Mouse (Mus musculus) A20 (cell line): ENCODE data around the gene Gnpat.
"Not testable (repeated sequence)": the region's sequence is repeated elsewhere in the genome, so short reads cannot be mapped to it uniquely, and the experiment has no call there.

Source experiments
- DNase-seq: peaks from one replicate; pipeline ENCODE4 v3.0.0-alpha.2; 2011; ENCODE audit warnings: low read depth, low spot score

The Gnpat gene

DNA sequence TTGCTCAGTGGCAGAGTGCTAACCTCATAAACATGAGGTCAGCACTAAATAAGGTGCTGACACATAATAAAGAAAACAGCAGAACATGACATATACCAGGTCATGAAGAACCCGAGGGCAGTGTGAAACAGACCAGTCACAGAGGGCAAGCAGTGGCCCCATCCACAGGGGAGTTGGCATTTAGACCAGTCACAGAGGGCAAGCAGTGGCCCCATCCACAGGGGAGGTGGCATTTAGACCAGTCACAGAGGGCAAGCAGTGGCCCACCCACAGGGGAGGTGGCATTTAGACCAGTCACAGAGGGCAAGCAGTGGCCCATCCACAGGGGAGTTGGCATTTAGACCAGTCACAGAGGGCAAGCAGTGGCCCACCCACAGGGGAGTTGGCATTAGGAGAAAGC lies 19.9 kb upstream of the Gnpat start:
- not testable (repeated sequence) for DNase-seq

DNA sequence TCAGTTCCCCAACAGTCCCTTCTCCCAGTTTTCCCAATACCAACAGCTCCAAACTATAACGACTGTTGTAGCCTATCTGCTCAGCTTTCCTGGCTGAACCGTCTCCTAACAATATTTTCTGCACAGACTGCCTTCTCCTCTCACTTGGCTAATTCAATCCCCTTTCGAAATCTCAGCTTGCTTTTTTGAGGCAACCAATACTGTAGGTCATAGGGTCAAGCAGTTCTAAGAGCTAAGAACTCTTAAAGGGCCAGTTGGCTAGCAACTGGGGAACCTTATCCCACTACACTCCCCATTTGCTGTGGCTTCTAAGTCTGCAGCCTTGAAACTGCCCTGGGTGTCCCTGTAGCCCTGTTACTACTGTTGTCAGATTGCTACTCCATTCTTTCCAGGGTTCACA lies 17.7 kb upstream of the Gnpat start:
- DNase-seq, result no peak

DNA sequence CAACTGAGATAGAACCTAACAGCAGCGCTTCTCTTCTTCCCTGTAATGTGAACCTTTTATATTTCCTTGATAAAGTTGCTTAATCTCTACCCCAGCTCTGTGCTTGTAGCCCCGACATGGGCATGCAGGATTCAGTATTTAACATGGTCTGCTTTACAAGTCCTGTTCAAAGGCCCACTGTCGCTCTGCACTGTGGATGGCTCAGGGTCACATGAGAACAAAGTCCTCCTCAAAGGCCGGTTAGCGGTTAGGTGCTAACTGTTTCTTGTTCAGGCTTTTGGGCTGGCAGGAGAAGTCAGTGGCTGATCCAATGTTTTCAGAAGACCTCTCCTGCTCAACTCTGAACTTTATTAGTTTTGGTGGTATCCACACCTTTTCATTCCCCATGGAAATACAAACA lies 17.3 kb upstream of the Gnpat start:
- no peak for DNase-seq

DNA sequence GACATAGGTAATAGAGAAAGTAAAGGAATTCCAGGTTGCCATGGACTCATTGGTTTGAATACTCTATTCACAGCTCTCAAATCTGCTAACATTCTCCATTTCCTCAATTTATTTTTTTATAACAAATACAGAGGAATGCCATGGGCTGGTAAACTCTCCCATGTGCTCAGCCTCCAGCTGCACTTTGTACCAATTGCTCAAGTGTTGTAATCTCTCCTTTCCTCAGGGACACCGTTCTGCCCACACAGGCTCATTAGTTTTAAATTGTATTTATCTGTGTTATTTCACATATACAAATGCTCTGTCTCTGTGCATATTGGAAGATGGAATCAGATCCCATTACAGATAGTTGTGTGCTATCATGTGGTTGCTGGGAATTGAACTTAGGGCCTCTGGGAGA lies 9.3 kb upstream of the Gnpat start:
- DNase-seq, result no peak

DNA sequence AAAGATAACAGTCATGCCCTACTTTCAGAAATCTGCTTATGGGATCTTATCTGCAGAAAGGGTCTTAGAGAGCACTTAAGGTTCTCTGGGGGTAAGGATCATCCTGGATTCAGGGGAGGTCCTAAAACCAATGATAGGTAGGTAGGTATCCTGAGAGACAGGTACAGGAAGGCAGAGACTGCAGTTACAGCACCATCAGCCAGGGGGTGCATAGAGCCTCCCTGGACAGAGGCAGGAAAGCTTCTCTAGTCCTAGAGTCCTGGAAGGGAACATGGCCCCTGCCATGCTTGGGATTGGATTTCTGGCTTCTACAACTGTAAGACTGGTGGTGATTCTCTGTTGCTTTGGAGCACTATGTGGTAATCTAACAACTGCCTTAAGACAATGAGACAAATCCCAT lies 3.4 kb upstream of the Gnpat start:
- peak; percentile 34 for DNase-seq

DNA sequence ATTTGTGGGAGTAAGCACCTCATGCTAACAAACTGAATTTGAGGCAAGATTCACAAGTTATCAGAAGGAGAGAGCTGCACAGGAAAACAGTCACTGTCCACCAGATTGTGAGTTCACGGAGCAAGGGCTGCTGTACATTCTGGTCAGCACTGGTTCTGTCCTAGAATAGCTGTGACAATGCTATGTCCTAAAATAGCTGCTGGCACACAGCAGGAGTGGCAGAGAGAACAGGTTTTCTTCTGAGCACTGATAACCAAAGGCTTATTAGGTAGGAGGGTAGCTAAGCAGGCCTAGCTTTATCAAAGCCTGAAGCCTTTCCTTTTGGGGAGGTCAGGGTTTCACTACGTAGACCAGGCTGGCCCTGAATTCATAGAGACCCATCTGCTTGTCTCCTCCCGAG lies 2.6 kb upstream of the Gnpat start:
- DNase-seq, result no peak

DNA sequence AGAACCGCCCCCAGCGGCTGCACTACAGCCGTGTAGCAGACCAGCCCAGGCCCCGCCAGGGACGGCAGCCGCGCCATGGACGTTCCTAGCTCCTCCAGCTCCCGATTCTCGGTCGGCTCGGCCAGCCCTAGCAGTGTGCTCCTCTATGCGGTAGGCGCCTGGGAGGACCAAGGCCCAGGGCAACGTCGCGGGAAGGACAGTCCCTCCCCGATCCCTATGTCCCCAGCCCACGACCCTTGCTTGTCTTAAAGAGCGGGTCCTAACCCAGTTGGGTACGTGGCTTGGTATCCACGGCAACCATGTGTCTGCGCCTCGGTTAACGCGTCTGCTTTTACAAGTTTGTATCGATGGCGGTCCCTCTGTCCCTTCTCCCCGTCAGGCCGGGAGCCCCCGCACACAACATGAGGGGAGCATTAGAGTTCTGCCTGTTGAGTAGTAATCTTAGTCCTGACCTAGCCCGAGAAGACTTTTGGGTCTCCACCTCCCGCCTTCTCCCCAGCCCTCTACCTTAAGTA lies 387 bp downstream of the Gnpat start:
- DNase-seq, result no peak

DNA sequence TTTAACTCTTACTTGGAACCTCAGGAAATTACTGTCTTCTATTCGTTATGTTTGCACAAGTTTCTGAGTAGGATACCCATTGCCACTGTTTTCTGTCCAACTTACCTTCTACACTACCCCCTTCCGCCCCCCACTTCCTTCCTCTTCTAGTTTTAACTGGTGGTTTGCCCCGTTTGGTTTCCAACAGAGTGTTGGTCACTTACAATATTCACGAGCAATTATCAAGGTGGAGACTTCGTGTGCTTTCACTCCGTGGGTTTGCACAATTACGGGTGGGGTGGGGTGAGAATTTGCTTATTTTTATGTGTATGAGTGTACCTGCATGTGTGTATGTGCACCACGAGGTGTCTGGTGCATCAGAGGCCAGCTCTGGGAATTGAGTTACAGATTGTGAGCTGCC lies 896 bp downstream of the Gnpat start:
- DNase-seq, result peak; percentile 62

DNA sequence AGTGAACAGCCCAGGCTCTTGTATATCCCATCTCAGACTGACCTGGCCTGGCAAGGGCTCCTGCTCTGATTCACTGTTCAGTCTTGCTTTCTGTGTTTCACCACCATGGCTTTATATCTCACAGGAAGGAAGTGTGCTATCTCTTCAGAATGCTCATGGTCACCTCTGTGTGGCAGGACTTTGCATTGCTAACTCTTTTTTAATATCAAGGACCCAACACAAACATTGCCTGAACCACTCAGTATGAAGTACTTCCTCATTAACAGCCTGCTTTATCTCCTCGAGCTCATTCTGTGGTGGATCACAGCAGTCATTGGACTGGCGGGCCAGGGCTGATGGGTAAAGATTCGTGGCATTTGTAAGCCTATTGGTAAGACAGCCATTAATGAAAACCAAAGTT lies 3.8 kb downstream of the Gnpat start:
- no peak for DNase-seq

DNA sequence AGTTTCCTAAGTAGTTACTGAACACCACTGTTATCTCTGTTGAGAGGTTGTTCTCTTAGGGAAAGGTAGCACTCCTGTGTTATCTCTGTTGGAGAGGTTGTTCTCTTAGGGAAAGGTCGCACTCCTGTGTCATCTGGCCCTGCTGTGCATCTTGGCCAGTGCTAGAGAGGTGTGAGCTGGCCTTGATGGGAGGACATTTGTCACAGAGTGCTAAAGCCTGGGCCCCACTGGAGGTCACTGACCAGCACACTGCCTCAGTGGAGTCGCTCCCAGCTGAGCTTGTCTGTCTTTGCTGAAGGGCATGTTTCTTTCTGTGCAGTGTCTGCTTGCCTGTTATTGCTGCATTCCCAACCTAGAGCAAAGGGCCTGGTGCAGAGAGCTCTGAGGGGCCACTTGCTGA lies 4.3 kb downstream of the Gnpat start:
- no peak for DNase-seq

DNA sequence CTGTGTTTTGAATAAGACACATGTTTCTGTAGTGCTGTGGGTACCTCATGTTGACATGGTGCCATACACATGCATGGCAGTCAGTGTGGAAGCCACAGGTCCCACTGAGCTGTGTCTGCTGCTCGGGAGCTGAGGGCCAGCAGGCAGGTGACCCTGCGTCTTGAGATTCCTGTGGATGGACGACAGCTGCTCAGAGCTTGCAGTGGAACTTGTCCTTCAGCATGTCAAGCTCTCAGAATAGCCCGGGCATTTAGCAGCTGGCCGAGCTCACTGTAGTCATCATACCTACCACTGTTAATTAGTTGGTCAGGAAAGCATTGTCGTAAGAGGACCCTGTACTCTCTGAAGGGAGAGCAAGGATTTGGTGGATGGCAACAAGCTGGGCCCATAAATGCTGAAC lies 6.9 kb downstream of the Gnpat start:
- no peak for DNase-seq

DNA sequence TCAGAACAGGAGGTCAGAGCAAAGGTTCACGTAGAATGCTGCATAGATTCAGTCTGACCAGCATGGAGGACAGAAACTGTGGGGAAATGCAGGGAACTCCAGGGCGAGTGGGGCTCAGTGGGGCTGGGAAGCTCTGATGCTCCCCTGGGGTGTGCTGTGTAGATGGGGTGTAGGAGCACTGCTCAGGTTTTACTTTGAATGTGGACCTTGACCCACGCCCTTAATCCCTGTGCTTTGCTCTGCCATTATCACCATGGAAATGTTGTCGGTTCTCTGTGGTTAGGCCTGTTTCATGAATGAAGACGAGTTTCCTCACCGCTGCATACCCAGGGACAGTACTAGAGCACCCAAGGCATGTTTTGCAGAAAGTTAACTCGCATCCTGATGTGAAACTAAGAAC lies 8.6 kb downstream of the Gnpat start:
- no peak for DNase-seq

DNA sequence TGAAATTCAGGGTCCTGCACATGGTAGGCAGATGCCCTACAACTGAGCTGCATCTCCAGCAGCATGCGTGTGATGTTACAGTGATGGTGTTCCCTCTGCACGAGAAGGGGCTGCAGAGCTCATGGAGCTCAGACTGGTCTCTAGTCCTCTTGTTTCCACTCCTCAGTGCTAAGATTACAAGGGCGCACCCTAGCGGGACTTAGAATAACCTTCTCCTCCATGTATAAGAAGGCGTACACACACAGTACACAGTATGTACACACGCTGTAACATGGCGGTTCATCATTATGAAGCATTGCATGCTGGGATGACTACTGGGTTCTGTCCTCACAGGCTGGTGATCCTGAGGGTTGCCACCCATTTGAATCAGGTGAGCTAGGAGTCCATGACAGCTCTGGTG lies 9.2 kb downstream of the Gnpat start:
- no peak for DNase-seq

DNA sequence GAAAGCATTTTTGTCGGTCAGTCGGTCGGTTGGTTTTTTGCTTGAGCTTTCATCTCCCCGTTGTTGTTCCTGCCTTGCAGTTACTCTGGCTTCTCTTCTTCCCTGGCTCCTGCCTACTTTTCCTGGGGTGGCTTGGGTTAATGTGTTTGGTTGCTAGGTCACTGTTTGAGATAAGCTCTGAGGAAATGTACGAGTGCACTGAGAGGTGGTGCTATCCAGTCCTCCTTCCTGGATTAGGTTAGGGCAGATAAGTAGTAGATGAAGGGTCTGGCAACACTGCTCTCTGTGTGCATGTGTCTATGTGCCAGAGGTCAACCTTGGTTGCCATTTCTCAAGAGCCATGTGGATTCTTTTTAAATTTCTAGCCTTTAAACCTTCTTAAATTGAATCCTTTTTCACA lies 9.9 kb downstream of the Gnpat start:
- DNase-seq, result no peak

DNA sequence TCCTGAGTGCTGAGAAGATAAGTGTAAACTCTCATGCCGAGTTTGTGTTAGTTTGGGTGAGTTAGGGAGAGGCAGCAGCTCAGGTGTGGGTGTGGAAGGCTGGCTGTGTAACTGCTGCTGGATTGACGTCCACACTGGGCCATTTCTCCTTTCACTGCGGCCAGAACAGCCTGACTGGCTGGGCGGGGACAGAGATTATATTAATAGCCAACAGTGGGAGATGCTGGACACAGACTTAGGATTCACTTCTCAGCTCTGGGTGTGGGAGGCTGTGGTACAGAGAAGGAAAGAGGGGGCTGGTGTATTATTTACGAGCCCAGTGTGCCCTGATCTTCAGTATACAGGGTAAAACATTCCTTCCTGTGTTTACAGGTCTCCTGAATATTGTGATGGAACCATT lies 15.3 kb downstream of the Gnpat start:
- no peak for DNase-seq

DNA sequence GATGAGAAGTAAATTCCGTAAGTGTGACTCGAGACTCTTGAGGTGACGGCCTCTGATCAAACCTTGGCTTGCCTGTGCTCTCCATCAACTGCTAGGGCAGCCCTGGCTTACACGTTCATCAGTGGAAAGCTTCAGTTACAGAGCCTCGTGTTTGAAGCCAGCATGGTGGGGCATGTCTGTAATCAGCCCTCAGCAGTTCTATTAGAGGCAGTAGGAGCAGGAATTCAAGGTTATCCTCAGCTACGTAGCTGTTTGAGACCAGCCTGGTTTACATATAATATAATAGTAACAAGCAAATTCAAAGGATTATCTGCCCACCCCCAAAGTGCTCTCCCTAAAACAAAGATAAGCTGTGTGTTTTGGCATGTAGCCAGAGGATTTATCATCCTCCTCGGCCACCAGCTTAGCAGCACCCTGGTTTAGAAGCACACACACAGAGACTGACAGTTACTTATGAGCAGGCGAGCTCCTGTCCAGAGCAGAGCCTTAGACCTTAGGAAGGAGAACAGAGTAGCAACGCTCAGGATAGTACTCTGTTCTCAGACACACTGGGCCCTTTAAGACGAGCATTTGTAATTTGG lies 16.2 kb downstream of the Gnpat start:
- DNase-seq, result no peak

DNA sequence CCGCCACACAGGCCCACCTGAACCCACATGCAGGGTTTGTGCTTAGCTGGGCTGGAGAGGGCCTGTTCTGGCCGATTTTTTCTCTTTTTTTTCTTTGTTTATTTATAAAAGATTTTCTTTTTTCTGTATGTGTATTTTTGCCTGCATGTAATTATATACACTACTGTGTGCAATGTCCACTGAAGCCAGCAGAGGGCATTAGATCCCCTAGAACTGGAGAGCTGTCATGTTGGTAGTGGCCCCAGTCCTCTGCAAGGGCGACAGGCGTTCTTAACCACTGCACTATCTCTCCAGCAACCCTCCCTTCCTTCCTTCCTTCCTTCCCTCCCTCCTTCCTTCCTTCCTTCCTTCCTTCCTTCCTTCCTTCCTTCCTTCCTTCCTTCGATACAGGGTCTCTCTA lies 25.6 kb downstream of the Gnpat start:
- DNase-seq, result no peak

DNA sequence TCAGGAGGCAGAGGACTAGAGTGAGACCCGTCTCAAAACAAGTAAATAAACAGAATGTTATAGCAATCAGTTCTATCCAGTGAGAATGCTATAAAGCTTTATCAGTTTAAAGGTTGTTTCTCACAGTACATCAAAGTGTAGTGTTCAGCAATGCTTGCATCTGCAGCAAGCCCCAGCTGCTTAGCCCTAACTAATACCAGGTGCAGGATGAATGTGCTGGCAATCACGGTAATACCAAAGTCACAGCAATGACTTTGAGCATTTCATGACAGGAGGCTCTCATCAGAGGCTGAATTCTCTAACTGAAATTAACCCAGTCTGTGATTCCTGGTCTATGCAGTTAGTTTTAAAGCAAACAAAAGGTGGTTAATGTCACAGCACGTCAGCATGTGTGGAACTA lies 29.8 kb downstream of the Gnpat start:
- no peak for DNase-seq

DNA sequence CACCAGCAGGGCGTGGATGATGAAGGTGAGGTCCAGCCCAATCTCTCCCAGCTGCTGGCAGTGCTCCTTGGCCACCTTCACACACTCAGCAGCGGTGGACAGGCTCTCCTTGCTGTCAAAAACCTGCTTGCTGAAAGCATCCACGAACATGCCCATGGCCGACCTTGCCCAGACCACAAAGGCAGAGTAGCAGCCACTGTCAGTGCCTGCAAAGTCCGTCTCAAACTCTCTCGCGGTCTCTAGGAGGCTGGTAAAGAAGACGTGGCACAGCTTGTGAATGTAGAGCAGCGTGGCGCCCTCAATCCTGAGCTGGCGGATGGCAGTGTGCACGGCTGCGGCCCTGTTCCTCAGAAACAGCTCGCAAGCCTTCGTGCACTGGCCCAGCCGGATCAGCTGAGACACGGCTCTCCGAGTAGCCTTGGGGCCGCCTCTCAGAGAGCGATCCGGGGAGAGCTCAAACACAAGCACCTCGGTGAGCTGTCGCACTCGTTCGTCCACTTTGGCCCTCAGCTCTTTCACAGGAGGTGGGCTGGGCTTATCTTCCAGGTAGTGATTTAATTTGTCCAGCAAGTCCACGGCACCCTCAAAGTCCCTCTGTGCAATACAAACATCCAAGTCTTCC lies 33.3 kb downstream of the Gnpat start:
- DNase-seq, result no peak

DNA sequence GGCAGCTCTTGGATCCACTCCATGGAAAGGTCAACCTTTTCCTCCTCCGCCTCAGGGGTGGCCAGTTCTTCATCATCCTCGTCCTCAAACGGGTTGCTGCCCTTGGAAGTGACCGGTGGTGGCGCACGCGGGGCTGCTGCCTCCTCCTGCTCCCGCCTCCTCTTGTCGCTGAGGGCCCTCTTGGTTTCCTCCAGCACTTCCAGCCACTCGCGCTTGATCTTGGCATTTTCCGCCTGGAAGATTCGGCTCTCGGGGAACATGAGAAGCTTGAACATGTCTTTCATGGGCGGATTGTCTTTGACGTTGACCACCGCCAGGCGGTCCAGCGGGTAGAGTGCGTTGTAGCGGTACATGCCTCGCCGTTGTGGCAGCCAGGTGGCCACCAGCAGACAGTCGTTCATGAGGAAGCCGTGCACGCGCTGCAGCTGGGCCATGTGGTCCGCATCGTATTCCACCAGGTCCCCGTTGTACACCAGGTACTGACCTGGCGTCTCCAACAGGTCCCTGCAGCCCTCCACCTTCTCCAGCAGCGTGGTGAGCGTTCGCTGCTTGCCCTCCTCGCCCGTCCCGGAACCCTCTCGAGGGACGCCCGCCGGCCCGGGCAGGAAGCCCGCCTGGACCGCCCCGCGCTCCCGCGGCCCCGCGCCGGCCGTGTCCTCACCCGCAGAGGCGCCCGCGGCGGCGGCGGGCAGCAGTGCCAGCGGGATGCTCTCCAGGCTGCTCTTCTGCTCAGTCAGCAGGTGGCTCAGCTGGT lies 34.0 kb downstream of the Gnpat start:
- DNase-seq, result peak; percentile 76

DNA sequence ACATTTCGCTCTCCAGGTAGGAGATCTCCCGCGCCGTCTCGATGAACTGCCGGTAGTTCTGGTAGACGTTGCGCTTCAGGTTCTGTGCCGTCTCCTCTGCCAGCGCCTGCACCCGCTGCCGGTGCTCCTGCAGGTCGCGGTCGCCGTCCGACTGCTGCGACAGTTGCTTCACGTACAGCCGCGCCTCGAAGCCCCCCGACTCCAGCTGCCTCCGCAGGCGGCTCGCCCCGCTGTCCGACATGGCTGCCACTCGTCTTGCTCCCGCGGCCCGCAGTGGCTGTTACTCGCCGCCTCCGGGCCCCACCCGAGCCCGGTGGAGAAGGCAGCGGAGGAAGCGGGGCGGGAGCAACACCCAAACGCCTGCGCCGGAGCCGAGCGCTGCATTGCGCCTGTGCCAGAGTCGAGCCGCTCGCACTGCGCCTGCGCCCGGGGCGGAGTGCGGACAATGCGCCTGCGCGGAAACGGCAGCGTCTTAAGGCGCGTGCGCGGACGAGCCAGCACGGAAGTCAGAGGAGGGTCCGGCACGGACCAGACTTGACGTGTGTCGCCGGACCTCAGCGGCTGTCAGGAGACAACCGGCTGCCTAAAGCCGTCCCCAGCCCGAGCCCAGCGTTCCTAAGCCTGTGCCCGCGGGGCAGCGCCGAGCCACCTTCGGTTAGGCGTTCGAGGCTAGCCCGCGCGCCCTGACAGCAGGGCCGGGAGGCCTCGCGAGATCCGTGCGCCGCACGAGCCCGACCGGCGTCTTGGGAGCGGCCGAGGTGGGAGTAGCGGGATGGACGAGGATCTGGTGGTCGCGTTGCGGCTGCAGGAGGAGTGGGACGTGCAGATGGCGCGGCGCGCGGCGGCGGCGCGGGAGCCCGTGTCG lies 34.8 kb downstream of the Gnpat start, which contains the start of the genes Exoc8 and Sprtn:
Gene Exoc8, minus strand, starts transcription at position 320 of the 865 bp plus-strand sequence.
Gene Sprtn, plus strand, starts transcription at position 501 of the 865 bp plus-strand sequence.
- peak; percentile 97 for DNase-seq
